Mouse (Mus musculus) thymus, adult 2 months (tissue): Measurements from ENCODE around the gene Gm29427.

ENCODE experiments used
- CTCF ChIP-seq: fragments of 200-500 bp; IDR thresholded peaks from 2 replicates; pipeline ENCODE4 v1.5.1; 2012; ENCODE audit warnings: mild to moderate bottlenecking, control low read depth, low read length, moderate library complexity, borderline replicate concordance; ENCODE audit not compliant: control insufficient read depth, poor library complexity, insufficient read depth; ENCODE audit errors: extremely low read depth
- POLR2A ChIP-seq: fragments of 200-500 bp; IDR thresholded peaks from 2 replicates; pipeline ENCODE4 v1.6.1; 2012; ENCODE audit warnings: mild to moderate bottlenecking, low read length, control low read depth, moderate library complexity; ENCODE audit not compliant: control insufficient read depth, poor library complexity, insufficient read depth; ENCODE audit errors: extremely low read depth

GRCm38 (mm10) chr1:130644103-130644502 lies 71.5 kb downstream of the Gm29427 start:
- no peak for TF ChIP-seq CTCF
- no peak for TF ChIP-seq POLR2A
